Mouse (Mus musculus) neural tube, embryonic 15.5 days (tissue): Measurements from ENCODE around the gene Efcab1. TPM values are rescaled to one million over a fixed set of nuclear protein-coding genes. Genes with fewer than 3 reads are reported as not detected.
"Not testable (repeated sequence)": the region's sequence is repeated elsewhere in the genome, so short reads cannot be mapped to it uniquely, and the experiment has no call there.

Source experiments
- ATAC-seq: fragments of 200-750 bp; cut with Nextera tagmentation; 2 replicates; pipeline ENCODE4 v1.8.0; 2017; ENCODE audit warnings: mild to moderate bottlenecking, moderate TSS enrichment, moderate library complexity; ENCODE audit not compliant: low FRiP score
- H3K27ac ChIP-seq: fragments of 300-500 bp; sonication (generic); replicated peaks from 2 replicates; pipeline ENCODE4 v1.5.1; 2015; ENCODE audit warnings: mild to moderate bottlenecking, inconsistent platforms
- H3K27me3 ChIP-seq: fragments of 300-500 bp; sonication (generic); replicated peaks from 2 replicates; pipeline ENCODE4 v1.6.1; 2015; ENCODE audit warnings: inconsistent platforms
- H3K36me3 ChIP-seq: fragments of 300-500 bp; sonication (generic); 2 replicates; pipeline ENCODE4 v1.6.1; 2015; ENCODE audit warnings: inconsistent platforms
- H3K4me1 ChIP-seq: fragments of 300-500 bp; sonication (generic); 2 replicates; pipeline ENCODE4 v1.6.1; 2015; ENCODE audit warnings: inconsistent platforms
- H3K4me2 ChIP-seq: fragments of 300-500 bp; sonication (generic); 2 replicates; pipeline ENCODE4 v1.6.1; 2015; ENCODE audit warnings: inconsistent platforms, mild to moderate bottlenecking, moderate library complexity
- H3K4me3 ChIP-seq: fragments of 300-500 bp; sonication (generic); replicated peaks from 2 replicates; pipeline ENCODE4 v1.5.1; 2015; ENCODE audit warnings: mild to moderate bottlenecking, inconsistent platforms
- H3K9ac ChIP-seq: fragments of 300-500 bp; sonication (generic); replicated peaks from 2 replicates; pipeline ENCODE4 v1.6.1; 2015; ENCODE audit warnings: mild to moderate bottlenecking, inconsistent platforms
- H3K9me3 ChIP-seq: fragments of 300-500 bp; sonication (generic); replicated peaks from 2 replicates; pipeline ENCODE4 v1.6.1; 2016; ENCODE audit warnings: inconsistent platforms
- WGBS: fragments of 180-500 bp; shearing (Covaris S2); methylation state at CpG from one replicate; pipeline ENCODE4 v1.1.7; 2015; ENCODE audit warnings: mixed read lengths; 5-methylcytosine and 5-hydroxymethylcytosine counted together
- polyA plus RNA-seq: library from polyadenylated mRNA; unstranded; fragments of >200 nt; fragmentation: Nextera tagmentation; extraction: Ambion mirVana; gene quantifications from 2 replicates; pipeline ENCODE4 v1.2.1, GENCODE M21; 2015

Efcab1 gene
- 12.4 and 13.5 TPM in 2 replicates for polyA plus RNA-seq

- H3K27me3 ChIP-seq: no peaks in the 10 kb centered on the region
- H3K4me3 ChIP-seq: peak within 1 kb of the TSS; percentile 36
- peak; percentile 99 for ATAC-seq
- H3K9ac ChIP-seq: 0 out of 2 replicates have a peak within 1 kb of the TSS, but pooled peaks have one; percentile 2
- 11% methylated on average over 15 of the region's 15 CpGs for WGBS
- H3K4me2 ChIP-seq: peak within 1 kb of the TSS; percentile 55
- H3K36me3 ChIP-seq: no peaks in the 10 kb centered on the region
- peak within 1 kb of the TSS; percentile 74 for H3K27ac ChIP-seq
- peaks cover 6% of the 10 kb centered on the region; the same call in 1 of the 2 replicates for H3K4me1 ChIP-seq
- no peaks in the 10 kb centered on the region for H3K9me3 ChIP-seq
These were observed at the start of gene Efcab1 for GRCm38 (mm10) chr16:14906393-14907100. Gene Efcab1, plus strand, starts transcription at chr16:14906606.

GRCm38 (mm10) chr16:14859443-14859842 is 47.0 kb upstream of the Efcab1 start:
- no peaks in the 10 kb centered on the region for H3K36me3 ChIP-seq
- no peaks in the 10 kb centered on the region for H3K9me3 ChIP-seq
- no peak overlapping the region for H3K27ac ChIP-seq
- no peaks in the 10 kb centered on the region for H3K27me3 ChIP-seq
- H3K4me2 ChIP-seq: no peak overlapping the region
- no peak overlapping the region for H3K4me3 ChIP-seq
- no peak overlapping the region for H3K9ac ChIP-seq
- ATAC-seq: no peak
- H3K4me1 ChIP-seq: no peaks in the 10 kb centered on the region

DNA sequence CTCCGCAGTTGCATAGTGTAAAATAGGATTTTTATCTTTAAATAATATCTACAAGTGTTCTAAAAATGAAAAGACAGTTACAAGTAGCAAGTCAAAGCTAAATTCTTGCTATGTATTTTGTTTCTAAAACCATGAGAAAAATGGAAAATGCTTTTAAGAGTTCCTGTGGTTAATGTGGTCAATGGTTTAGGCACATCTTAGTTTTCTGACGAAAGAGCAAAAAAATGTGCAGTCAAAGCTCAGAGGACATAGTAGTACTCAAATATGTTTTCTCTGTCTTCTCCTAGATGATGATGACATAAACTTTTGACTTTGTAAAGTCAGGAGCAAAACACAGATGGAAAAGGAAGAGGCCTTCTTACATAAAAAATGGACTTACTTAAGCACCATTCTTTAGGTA is 21.5 kb upstream of the Efcab1 start:
- Histone ChIP-seq H3K27me3 (no peaks in the 10 kb centered on the region), H3K9me3 (no peaks in the 10 kb centered on the region), H3K9ac (no peak overlapping the region), H3K36me3 (no peaks in the 10 kb centered on the region), H3K4me3 (no peak overlapping the region), H3K27ac (no peak overlapping the region), H3K4me1 (no peaks in the 10 kb centered on the region), H3K4me2 (no peak overlapping the region)
- ATAC-seq: no peak
- WGBS: 87% methylated on average over 2 of the region's 2 CpGs

DNA sequence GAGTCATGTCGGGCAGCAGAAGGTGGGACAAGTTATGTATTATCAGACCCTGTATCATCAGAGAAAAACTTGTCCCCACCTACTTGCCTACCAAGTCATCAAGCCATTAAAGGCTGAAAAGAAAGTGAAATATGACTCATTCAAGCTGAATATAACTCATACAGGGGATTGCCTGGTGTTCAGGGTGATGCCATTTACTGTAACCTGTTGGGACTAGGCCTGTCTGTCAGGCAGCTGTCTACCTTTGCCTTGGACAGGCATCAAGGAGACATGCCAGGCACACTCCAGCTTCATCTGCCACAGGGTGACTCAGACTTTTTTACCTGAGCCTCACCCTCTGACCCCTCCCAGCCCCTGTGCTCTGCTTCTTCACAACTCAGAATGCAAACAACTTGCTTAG is 21.0 kb upstream of the Efcab1 start:
- Histone ChIP-seq H3K9me3 (no peaks in the 10 kb centered on the region), H3K4me2 (no peak overlapping the region), H3K36me3 (no peaks in the 10 kb centered on the region), H3K4me3 (no peak overlapping the region), H3K4me1 (no peaks in the 10 kb centered on the region), H3K27ac (no peak overlapping the region), H3K9ac (no peak overlapping the region), H3K27me3 (no peaks in the 10 kb centered on the region)
- no peak for ATAC-seq
- WGBS: 78% methylated on average over 1 of the region's 1 CpGs

- H3K4me2 ChIP-seq: no peak overlapping the region
- no peaks in the 10 kb centered on the region for H3K36me3 ChIP-seq
- no peak overlapping the region for H3K4me3 ChIP-seq
- H3K27me3 ChIP-seq: no peaks in the 10 kb centered on the region
- no peak for ATAC-seq
- WGBS: 55% methylated on average over 3 of the region's 3 CpGs
- no peaks in the 10 kb centered on the region for H3K4me1 ChIP-seq
- H3K27ac ChIP-seq: no peak overlapping the region
- H3K9ac ChIP-seq: no peak overlapping the region
- H3K9me3 ChIP-seq: no peaks in the 10 kb centered on the region
These were observed 13.9 kb upstream of the Efcab1 start for GRCm38 (mm10) chr16:14892492-14892891.

- no peaks in the 10 kb centered on the region for H3K36me3 ChIP-seq
- no peak overlapping the region for H3K27ac ChIP-seq
- H3K9ac ChIP-seq: no peak overlapping the region
- ATAC-seq: no peak
- no peaks in the 10 kb centered on the region for H3K4me1 ChIP-seq
- H3K4me2 ChIP-seq: no peak overlapping the region
- no peak overlapping the region for H3K4me3 ChIP-seq
- WGBS: 66% methylated on average over 4 of the region's 4 CpGs
- H3K27me3 ChIP-seq: no peaks in the 10 kb centered on the region
- H3K9me3 ChIP-seq: no peaks in the 10 kb centered on the region
These were observed 12.5 kb upstream of the Efcab1 start for GRCm38 (mm10) chr16:14893864-14894263.

- Histone ChIP-seq H3K9ac (no peak overlapping the region), H3K4me1 (no peaks in the 10 kb centered on the region), H3K27me3 (no peaks in the 10 kb centered on the region), H3K27ac (no peak overlapping the region), H3K9me3 (no peaks in the 10 kb centered on the region), H3K4me3 (no peak overlapping the region), H3K36me3 (no peaks in the 10 kb centered on the region), H3K4me2 (no peak overlapping the region)
- 86% methylated on average over 1 of the region's 1 CpGs for WGBS
- no peak for ATAC-seq
These were observed 11.7 kb upstream of the Efcab1 start for GRCm38 (mm10) chr16:14894713-14895112.

- H3K4me1 ChIP-seq: no peaks in the 10 kb centered on the region
- no peaks in the 10 kb centered on the region for H3K27me3 ChIP-seq
- no peaks in the 10 kb centered on the region for H3K9me3 ChIP-seq
- 78% methylated on average over 2 of the region's 2 CpGs for WGBS
- no peak overlapping the region for H3K9ac ChIP-seq
- no peak for ATAC-seq
- H3K4me3 ChIP-seq: no peak overlapping the region
- no peak overlapping the region for H3K27ac ChIP-seq
- H3K4me2 ChIP-seq: no peak overlapping the region
- no peaks in the 10 kb centered on the region for H3K36me3 ChIP-seq
These were observed 10.9 kb upstream of the Efcab1 start for GRCm38 (mm10) chr16:14895543-14895942.

DNA sequence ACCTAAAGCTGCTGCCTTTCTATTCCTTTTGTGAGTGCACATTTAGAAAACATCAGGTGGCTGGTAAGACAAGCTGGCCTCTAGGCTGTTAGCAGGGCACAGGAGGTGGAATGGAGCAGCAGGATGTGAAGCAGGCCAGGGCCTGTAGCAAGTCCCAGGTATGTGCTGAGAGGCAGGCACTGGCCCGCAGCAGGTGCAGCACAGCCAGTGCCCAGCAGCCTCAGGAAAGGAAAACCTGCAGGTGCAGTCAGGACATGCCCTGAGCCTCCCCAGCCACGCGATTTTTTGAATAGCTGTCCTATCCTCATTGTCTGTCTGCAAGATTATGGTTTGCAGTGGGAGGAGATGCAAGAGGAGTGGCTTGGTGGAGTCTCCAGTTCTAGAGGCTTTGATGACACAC is 24.3 kb downstream of the Efcab1 start:
- not testable (repeated sequence) for H3K4me1 ChIP-seq, ATAC-seq, H3K9me3 ChIP-seq, H3K27me3 ChIP-seq, H3K9ac ChIP-seq, H3K36me3 ChIP-seq, H3K4me2 ChIP-seq, H3K27ac ChIP-seq, H3K4me3 ChIP-seq
- WGBS: 62% methylated on average over 3 of the region's 3 CpGs

DNA sequence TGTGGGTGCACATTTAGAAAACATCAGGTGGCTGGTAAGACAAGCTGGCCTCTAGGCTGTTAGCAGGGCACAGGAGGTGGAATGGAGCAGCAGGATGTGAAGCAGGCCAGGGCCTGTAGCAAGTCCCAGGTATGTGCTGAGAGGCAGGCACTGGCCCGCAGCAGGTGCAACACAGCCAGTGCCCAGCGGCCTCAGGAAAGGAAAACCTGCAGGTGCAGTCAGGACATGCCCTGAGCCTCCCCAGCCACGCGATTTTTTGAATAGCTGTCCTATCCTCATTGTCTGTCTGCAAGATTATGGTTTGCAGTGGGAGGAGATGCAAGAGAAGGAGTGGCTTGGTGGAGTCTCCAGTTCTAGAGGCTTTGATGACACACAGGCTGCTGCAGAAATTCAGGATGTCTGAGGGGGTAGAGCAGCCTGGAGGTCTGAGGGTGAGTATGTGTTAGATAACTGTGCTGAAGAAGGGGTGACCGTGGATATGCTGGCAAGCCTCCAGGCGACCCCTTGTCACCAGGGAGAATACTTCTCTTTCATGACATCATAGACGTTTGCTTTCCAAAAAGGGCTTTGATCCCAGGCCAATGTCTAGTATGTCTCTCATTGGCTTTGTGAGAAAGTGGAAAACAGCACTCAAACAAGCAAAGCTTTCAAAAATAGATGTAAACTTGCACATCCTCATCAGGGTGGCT is 30.2 kb downstream of the Efcab1 start:
- H3K9ac ChIP-seq, H3K4me2 ChIP-seq, H3K4me3 ChIP-seq, H3K9me3 ChIP-seq, ATAC-seq, H3K36me3 ChIP-seq, H3K4me1 ChIP-seq, H3K27me3 ChIP-seq, H3K27ac ChIP-seq: not testable (repeated sequence)
- 61% methylated on average over 7 of the region's 7 CpGs for WGBS

DNA sequence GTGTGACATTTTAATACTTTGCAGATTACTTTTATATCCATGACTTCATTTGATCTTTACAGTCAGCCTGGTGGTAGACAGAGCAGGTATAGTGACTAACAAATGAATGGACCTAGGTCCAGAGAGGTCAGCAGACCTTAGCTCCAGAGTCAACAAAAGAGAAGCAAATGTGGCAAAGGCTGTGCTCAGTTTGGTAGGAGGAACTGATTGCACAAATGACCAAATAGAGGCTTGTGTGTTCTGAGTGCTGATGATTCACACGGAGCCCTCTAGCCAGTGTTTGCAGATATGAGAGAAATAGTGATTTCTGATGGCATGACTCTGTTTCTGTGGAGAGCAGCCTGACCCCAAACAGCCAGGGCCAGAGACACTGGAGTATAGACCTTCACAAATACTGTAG is 33.1 kb downstream of the Efcab1 start:
- Histone ChIP-seq H3K27ac (no peak overlapping the region), H3K4me3 (no peak overlapping the region), H3K9me3 (no peaks in the 10 kb centered on the region), H3K9ac (no peak overlapping the region), H3K4me2 (no peak overlapping the region), H3K36me3 (no peaks in the 10 kb centered on the region), H3K27me3 (no peaks in the 10 kb centered on the region), H3K4me1 (no peaks in the 10 kb centered on the region)
- no peak for ATAC-seq
- 82% methylated on average over 1 of the region's 1 CpGs for WGBS

DNA sequence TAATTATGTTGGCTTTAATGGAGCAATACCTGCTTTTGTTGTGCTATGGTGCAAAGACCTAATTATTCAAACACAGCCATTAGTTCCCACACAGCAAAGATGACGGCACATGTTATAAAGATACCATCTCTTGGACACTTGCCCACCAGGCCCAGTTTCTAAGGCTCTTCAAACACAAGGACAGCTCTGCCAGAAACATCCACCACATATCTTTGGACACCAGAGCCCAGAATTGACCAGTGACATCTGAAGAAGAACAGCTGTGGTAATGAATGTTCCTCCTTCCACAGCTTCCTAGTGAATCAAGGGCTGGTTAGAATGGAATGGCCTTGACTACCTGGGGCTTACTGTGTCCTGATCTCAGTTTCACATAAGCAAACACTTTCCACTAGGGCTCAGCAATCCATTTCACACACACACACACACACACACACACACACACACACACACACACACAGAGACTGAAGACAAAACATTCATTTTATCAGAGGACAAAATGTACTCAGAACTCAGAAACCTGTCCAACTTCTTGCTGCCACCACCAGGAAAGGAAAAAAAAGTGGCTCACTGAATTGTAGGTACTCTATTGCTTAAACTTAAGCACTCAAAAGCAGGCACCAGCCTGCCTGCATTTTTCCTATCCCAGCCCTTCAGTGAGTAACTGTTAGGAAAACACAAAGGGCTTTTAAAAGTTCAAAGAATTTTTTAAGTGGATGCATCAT is 33.7 kb downstream of the Efcab1 start:
- Histone ChIP-seq H3K4me2 (no peak overlapping the region), H3K27me3 (no peaks in the 10 kb centered on the region), H3K4me1 (no peaks in the 10 kb centered on the region), H3K4me3 (no peak overlapping the region), H3K27ac (no peak overlapping the region), H3K9me3 (no peaks in the 10 kb centered on the region), H3K36me3 (no peaks in the 10 kb centered on the region), H3K9ac (no peak overlapping the region)
- ATAC-seq: no peak
- WGBS: 65% methylated on average over 1 of the region's 1 CpGs
